Mouse (Mus musculus): ENCODE results near the gene Dusp19. TPM values are rescaled to one million over a fixed set of nuclear protein-coding genes. Genes with fewer than 3 reads are reported as not detected.

Dusp19 gene
- polyA plus RNA-seq (2014; fragmentation: Illumina TruSeq; extraction: RNeasy Lipid Tissue Mini Kit (QIAGEN cat#74804); ENCODE audit: low read depth, low replicate concordance) = 24.6 TPM

GRCm38 (mm10) chr2:80616854-80617737 is at the start of gene Dusp19, which contains the start of gene Nup35:
Gene Dusp19 (plus strand): TSS chr2:80617045.
Gene Nup35 (plus strand): TSS chr2:80617236.

GRCm38 (mm10) chr2:80581043-80581711 is 35.7 kb upstream of the Dusp19 start, which contains the start of gene Nckap1:
Gene Nckap1 (minus strand): TSS chr2:80581380.

Other genes starting within 250 kb of the Dusp19 start
- gene Frzb, start 169.4 kb upstream of the Dusp19 start, polyA plus RNA-seq (2014; fragmentation: Illumina TruSeq; extraction: RNeasy Lipid Tissue Mini Kit (QIAGEN cat#74804); ENCODE audit: low read depth, low replicate concordance) = 9.9 TPM
- 320 TPM for gene Nckap1, start 35.7 kb upstream of the Dusp19 start, polyA plus RNA-seq (2014; fragmentation: Illumina TruSeq; extraction: RNeasy Lipid Tissue Mini Kit (QIAGEN cat#74804); ENCODE audit: low read depth, low replicate concordance)
- 19.5 TPM for gene Nup35, start 191 bp downstream of the Dusp19 start, polyA plus RNA-seq (2014; fragmentation: Illumina TruSeq; extraction: RNeasy Lipid Tissue Mini Kit (QIAGEN cat#74804); ENCODE audit: low read depth, low replicate concordance)